Mouse (Mus musculus) cerebellum, adult 2 months (tissue): ENCODE measurements around the gene Stat5b.

Source experiments
- CTCF ChIP-seq: fragments of 200-500 bp; IDR thresholded peaks from 2 replicates; pipeline ENCODE4 v1.5.1; 2011; ENCODE audit warnings: low read depth, mild to moderate bottlenecking, control low read depth, low read length, moderate library complexity, borderline replicate concordance; ENCODE audit not compliant: insufficient read depth
- POLR2A ChIP-seq: fragments of 200-500 bp; IDR thresholded peaks from 2 replicates; pipeline ENCODE4 v1.6.1; 2011; ENCODE audit warnings: low read length, control low read depth, borderline replicate concordance; ENCODE audit not compliant: insufficient read depth

GRCm38 (mm10) chr11:100770646-100771408, 79.7 kb downstream of the Stat5b start, which contains the start of gene Ghdc:
- TF ChIP-seq CTCF: no peak
- TF ChIP-seq POLR2A: no peak
